Mouse (Mus musculus) lung, postnatal 0 days (tissue): Measurements from ENCODE around the gene Kpna4. TPM values are rescaled to one million over a fixed set of nuclear protein-coding genes. Genes with fewer than 3 reads are reported as not detected.

Source experiments
- ATAC-seq: fragments of 200-750 bp; cut with Nextera tagmentation; 2 replicates; pipeline ENCODE4 v1.8.0; 2017; ENCODE audit warnings: moderate library complexity
- DNase-seq: peaks from one replicate; pipeline ENCODE4 v3.0.0-alpha.2; 2016; ENCODE audit warnings: low spot score
- H3K27ac ChIP-seq: fragments of 300-500 bp; sonication (generic); 2 replicates; pipeline ENCODE4 v1.5.1; 2014; ENCODE audit warnings: antibody characterized with exemption, mild to moderate bottlenecking, low read length, mixed read lengths
- H3K27me3 ChIP-seq: fragments of 300-500 bp; sonication (generic); replicated peaks from 2 replicates; pipeline ENCODE4 v1.6.1; 2014; ENCODE audit warnings: low read length, mixed read lengths; ENCODE audit not compliant: insufficient read depth
- H3K36me3 ChIP-seq: fragments of 300-500 bp; sonication (generic); 2 replicates; pipeline ENCODE4 v1.6.1; 2014; ENCODE audit warnings: low read length, mixed read lengths; ENCODE audit not compliant: insufficient read depth
- H3K4me1 ChIP-seq: fragments of 300-500 bp; sonication (generic); 2 replicates; pipeline ENCODE4 v1.6.1; 2014; ENCODE audit warnings: antibody characterized with exemption, low read depth, low read length, mixed read lengths; ENCODE audit not compliant: insufficient read depth
- H3K4me2 ChIP-seq: fragments of 300-500 bp; sonication (generic); replicated peaks from 2 replicates; pipeline ENCODE4 v1.6.1; 2014; ENCODE audit warnings: low read depth, mild to moderate bottlenecking, low read length, moderate library complexity, mixed read lengths
- H3K4me3 ChIP-seq: fragments of 300-500 bp; sonication (generic); 2 replicates; pipeline ENCODE4 v1.5.1; 2014; ENCODE audit warnings: low read depth, low read length
- H3K9ac ChIP-seq: fragments of 300-500 bp; sonication (generic); replicated peaks from 2 replicates; pipeline ENCODE4 v1.6.1; 2014; ENCODE audit warnings: low read depth, mild to moderate bottlenecking
- H3K9me3 ChIP-seq: fragments of 300-500 bp; sonication (generic); 2 replicates; pipeline ENCODE4 v1.6.1; 2016; ENCODE audit warnings: low read length, mixed read lengths
- CTCF ChIP-seq: IDR thresholded peaks from 2 replicates; pipeline ENCODE4 v1.5.1; 2016; ENCODE audit warnings: antibody characterized with exemption, mild to moderate bottlenecking
- EP300 ChIP-seq: IDR thresholded peaks from 2 replicates; pipeline ENCODE4 v1.6.1; 2016; ENCODE audit warnings: antibody characterized with exemption, mild to moderate bottlenecking, control low read depth
- WGBS: fragments of 180-500 bp; shearing (Covaris S2); extraction: QIAGEN DNeasy Blood & Tissue Kit; methylation state at CpG from one replicate; pipeline ENCODE4 v1.1.7; 2014; 5-methylcytosine and 5-hydroxymethylcytosine counted together
- polyA plus RNA-seq: library from polyadenylated mRNA; unstranded; fragments of >200 nt; fragmentation: Nextera tagmentation; extraction: Ambion mirVana; gene quantifications from 2 replicates; pipeline ENCODE4 v1.2.1, GENCODE M21; 2015

Kpna4 gene
- polyA plus RNA-seq, 1 experiment from 2014 or later = 24.3 TPM

DNA sequence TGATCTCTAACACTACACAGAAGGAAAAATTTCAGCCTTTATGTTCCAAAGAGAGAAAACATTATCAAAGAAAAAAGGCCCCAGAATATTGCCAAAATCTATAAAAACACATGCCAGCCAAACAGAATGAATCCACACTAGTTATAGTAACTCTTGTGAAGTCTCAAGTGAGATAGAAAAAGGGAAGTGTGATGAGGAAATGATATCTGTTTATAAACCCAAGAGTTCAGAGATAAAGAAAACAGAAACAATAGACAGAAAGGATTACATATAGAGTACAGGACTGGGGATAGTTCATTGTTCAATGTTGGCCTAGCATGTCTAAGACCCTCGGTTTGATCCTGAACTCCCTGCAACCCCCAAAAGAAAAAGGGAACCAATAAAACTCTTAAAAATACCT lies 64.1 kb downstream of the Kpna4 start:
- no peaks in the 10 kb centered on the region for H3K9me3 ChIP-seq
- H3K27ac ChIP-seq = no peak overlapping the region
- 76% methylated on average over 1 of the region's 1 CpGs for WGBS
- no peak overlapping the region for H3K4me3 ChIP-seq
- ATAC-seq (no peak), DNase-seq (no peak)
- TF ChIP-seq EP300 (no peak), CTCF (no peak)
- H3K4me1 ChIP-seq = no peaks in the 10 kb centered on the region
- H3K36me3 ChIP-seq = no peaks in the 10 kb centered on the region
- H3K9ac ChIP-seq = no peak overlapping the region
- no peak overlapping the region for H3K4me2 ChIP-seq
- no peaks in the 10 kb centered on the region for H3K27me3 ChIP-seq

DNA sequence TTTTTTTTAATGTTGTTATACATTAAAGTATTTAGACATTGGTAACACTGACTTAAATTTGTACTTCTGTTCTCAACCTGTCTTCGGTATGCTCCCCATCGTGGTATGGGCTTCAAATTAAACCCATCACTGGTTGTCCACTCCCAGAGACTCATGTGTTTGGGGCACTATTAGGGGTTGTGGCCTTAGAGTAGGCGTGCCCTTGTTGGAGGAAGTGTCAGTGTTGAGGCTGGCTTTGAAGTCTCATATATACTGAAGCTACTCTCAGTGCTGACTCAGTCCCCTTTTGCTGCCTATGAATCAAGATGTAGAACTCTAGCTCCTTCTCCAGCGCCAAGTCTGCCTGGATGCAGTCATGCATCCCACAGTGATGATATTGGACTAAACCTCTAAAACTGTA lies 66.2 kb downstream of the Kpna4 start:
- no peak for TF ChIP-seq EP300
- TF ChIP-seq CTCF = no peak
- H3K27me3 ChIP-seq = no peaks in the 10 kb centered on the region
- no peak overlapping the region for H3K9ac ChIP-seq
- no peak for ATAC-seq
- no peaks in the 10 kb centered on the region for H3K36me3 ChIP-seq
- WGBS = 96% methylated on average over 4 of the region's 4 CpGs
- no peak overlapping the region for H3K4me2 ChIP-seq
- H3K27ac ChIP-seq = no peak overlapping the region
- H3K4me1 ChIP-seq = no peaks in the 10 kb centered on the region
- DNase-seq = no peak
- no peak overlapping the region for H3K4me3 ChIP-seq
- H3K9me3 ChIP-seq = no peaks in the 10 kb centered on the region

DNA sequence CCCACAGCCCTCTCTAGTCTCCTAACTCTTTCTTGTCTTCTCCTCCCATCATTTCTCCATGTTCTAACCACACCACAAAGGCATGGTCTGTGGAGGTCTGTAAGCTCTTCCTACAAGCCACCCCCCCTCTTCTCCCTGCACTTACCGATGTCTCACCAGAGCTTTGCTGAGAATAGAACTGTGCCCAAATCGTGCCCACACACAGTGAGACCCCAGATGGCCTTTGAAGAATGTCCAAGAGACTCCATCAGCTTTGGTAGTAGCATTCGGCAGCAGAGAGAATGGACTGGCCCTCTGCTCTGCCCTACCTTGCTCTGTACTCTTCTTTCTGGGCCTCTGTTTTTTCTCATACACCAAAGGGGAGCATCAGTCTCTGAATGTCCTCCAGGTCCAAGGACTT lies 71.0 kb downstream of the Kpna4 start:
- Histone ChIP-seq H3K9ac (no peak overlapping the region), H3K4me3 (no peak overlapping the region), H3K36me3 (no peaks in the 10 kb centered on the region), H3K9me3 (no peaks in the 10 kb centered on the region), H3K27ac (no peak overlapping the region), H3K4me2 (no peak overlapping the region), H3K4me1 (no peaks in the 10 kb centered on the region), H3K27me3 (no peaks in the 10 kb centered on the region)
- no peak for ATAC-seq
- 85% methylated on average over 3 of the region's 3 CpGs for WGBS
- no peak for TF ChIP-seq CTCF
- no peak for TF ChIP-seq EP300
- DNase-seq = no peak

DNA sequence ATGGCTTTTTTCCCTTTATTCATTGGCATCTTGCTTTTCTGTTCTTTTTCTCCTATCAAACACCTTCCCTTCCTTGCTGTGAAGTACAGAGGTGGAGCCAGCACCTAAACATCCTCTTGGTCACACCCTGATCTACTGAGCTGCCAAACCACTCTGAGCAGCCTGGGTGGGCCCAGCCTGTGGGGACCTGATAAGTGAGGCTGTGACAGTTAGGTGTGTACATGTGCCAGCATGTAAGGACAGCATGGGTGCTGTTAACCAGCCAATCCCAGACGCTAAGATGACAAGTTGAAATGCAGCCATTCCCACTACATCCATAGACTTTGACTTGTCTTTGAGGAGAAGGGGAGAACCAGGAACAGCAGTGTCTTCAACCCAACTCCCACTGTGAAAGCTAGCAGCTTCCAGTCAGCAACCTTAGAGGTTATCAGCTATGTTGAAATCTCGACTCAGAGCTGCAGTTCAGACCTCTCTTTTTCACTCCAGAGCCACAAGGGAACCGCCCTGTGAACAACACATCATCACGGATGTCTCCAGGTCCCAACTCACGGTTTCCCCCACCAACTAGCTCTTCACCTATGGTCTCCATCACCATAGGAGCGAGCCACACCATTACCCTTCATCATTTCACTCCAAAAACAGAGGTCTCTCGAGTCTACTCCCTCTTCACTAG lies 72.0 kb downstream of the Kpna4 start:
- peak; percentile 52; the same call in 1 of the 2 replicates for ATAC-seq

DNA sequence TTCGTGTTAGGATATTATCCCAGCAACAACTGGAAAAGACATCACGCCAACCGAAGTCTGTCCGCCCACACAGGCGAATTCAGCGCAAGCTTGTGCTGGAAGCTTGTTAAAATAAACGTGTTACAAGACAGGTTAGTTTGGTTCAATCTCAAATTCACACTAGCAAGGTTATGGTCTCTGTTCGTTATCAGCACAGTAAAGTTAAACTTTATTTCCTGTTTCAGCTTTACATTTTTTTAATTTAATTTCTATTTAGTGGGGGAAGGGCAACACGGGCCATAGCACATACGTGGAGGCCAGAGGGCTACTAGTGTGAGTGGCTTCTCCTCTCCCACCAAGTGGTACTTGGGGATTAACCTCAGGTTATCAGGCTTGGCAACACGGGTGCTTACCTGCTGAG lies 75.0 kb downstream of the Kpna4 start:
- no peak for ATAC-seq
- 80% methylated on average over 11 of the region's 11 CpGs for WGBS
- no peak for DNase-seq

More for the DNA sequence above, 72.0 kb downstream of the Kpna4 start:
- TF ChIP-seq CTCF (no peak), EP300 (no peak)
- Histone ChIP-seq H3K4me3 (no peak overlapping the region), H3K9me3 (no peaks in the 10 kb centered on the region), H3K9ac (no peak overlapping the region), H3K4me1 (no peaks in the 10 kb centered on the region), H3K4me2 (no peak overlapping the region), H3K36me3 (no peaks in the 10 kb centered on the region), H3K27me3 (no peaks in the 10 kb centered on the region), H3K27ac (no peak overlapping the region)
- WGBS = 72% methylated on average over 7 of the region's 7 CpGs
- no peak for DNase-seq

DNA sequence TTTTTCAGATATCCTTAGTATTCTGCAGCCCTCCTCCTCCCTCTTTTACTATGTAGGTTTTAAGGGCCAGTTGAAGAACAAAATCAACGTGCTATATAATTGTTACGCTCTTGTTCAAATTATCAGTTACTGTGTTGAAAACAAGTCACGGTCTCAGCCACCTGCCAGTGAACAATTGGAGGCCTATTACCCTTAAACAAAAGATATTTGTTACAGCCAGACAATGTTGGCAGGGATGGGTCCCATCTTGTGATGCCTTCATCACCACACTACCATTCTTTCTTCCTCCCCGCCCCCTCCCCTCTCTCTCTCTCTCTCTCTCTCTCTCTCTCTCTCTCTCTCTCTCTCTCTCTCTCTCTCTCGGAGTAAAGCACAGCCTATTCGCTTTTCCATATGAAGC lies 77.9 kb downstream of the Kpna4 start:
- whole genome bisulfite sequencing = 85% methylated on average over 6 of the region's 6 CpGs
- Histone ChIP-seq H3K36me3 (no peaks in the 10 kb centered on the region), H3K4me3 (no peak overlapping the region), H3K9ac (no peak overlapping the region), H3K4me1 (no peaks in the 10 kb centered on the region), H3K27me3 (no peaks in the 10 kb centered on the region), H3K4me2 (no peak overlapping the region), H3K9me3 (no peaks in the 10 kb centered on the region), H3K27ac (no peak overlapping the region)
- ATAC-seq = no peak
- DNase-seq = no peak
- TF ChIP-seq CTCF (no peak), EP300 (no peak)

More for the DNA sequence above, 75.0 kb downstream of the Kpna4 start:
- H3K9ac ChIP-seq = no peak overlapping the region
- H3K27ac ChIP-seq = no peak overlapping the region
- H3K36me3 ChIP-seq = no peaks in the 10 kb centered on the region
- no peaks in the 10 kb centered on the region for H3K9me3 ChIP-seq
- no peaks in the 10 kb centered on the region for H3K4me1 ChIP-seq
- no peak overlapping the region for H3K4me2 ChIP-seq
- TF ChIP-seq CTCF = no peak
- no peak for TF ChIP-seq EP300
- H3K27me3 ChIP-seq = no peaks in the 10 kb centered on the region
- H3K4me3 ChIP-seq = no peak overlapping the region

DNA sequence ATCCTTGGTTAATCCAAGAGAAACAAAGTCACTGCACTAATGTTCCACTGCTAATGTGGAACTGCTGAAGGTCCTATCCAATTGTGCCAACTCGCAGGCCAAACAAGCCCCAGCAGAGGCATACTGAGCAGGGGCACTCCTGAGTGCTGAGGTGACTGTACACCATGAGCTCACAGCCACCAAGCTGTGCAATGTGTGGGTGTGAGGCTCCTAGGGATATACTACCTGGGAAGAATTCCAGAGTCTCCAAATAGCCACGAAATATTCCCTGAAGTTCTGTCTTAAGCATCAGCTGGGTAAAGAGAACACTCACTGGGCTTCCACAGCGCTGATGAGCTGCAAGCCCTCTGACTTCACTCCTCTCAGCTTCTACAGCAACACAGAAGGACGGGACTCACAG lies 79.2 kb downstream of the Kpna4 start:
- WGBS = 84% methylated on average over 4 of the region's 4 CpGs
- H3K9me3 ChIP-seq = no peaks in the 10 kb centered on the region
- no peak overlapping the region for H3K4me2 ChIP-seq
- H3K27ac ChIP-seq = no peak overlapping the region
- H3K27me3 ChIP-seq = no peaks in the 10 kb centered on the region
- TF ChIP-seq EP300 (no peak), CTCF (no peak)
- no peak overlapping the region for H3K9ac ChIP-seq
- no peak for DNase-seq
- H3K4me1 ChIP-seq = no peaks in the 10 kb centered on the region
- H3K4me3 ChIP-seq = no peak overlapping the region
- no peak for ATAC-seq
- H3K36me3 ChIP-seq = no peaks in the 10 kb centered on the region
